Mouse (Mus musculus) gastrocnemius, postnatal 25 days (tissue): ENCODE measurements around the gene Hoxa3. TPM values are rescaled to one million over a fixed set of nuclear protein-coding genes. Genes with fewer than 3 reads are reported as not detected.

ENCODE experiments used
- DNase-seq: peaks from one replicate; pipeline ENCODE4 v3.0.0; 2022
- total RNA-seq, 2 experiments: library from RNA; stranded (reverse); gene quantifications; 1 replicate in 1 of 2; 2 replicates in 1 of 2; pipeline ENCODE4 v1.2.3; 2021

Gene Hoxa3
- total RNA-seq, 2 experiments from 2014 or later, result 2.4 to 3.3 TPM

GRCm38 (mm10) chr6:52219234-52219942 is 6.3 kb upstream of the Hoxa3 start:
- DNase-seq, result no peak

GRCm38 (mm10) chr6:52218643-52219215 is 5.6 kb upstream of the Hoxa3 start:
- DNase-seq, result no peak

- no peak for DNase-seq
Observed at GRCm38 (mm10) chr6:52217895-52218642, 4.9 kb upstream of the Hoxa3 start.

- DNase-seq, result peak; percentile 86
Observed at GRCm38 (mm10) chr6:52217459-52217768, 4.3 kb upstream of the Hoxa3 start.

- no peak for DNase-seq
Observed at GRCm38 (mm10) chr6:52216691-52217458, 3.7 kb upstream of the Hoxa3 start.

GRCm38 (mm10) chr6:52215771-52216535 is 2.8 kb upstream of the Hoxa3 start:
- DNase-seq, result no peak

- no peak for DNase-seq
Observed at GRCm38 (mm10) chr6:52215070-52215469, 1.9 kb upstream of the Hoxa3 start.

GRCm38 (mm10) chr6:52214271-52214670 is 1.1 kb upstream of the Hoxa3 start:
- no peak for DNase-seq

GRCm38 (mm10) chr6:52212556-52213118 is 499 bp downstream of the Hoxa3 start:
- no peak for DNase-seq

- no peak for DNase-seq
Observed at GRCm38 (mm10) chr6:52211961-52212360, 1.2 kb downstream of the Hoxa3 start.

- peak; percentile 78 for DNase-seq
Observed at GRCm38 (mm10) chr6:52211170-52211935, 1.8 kb downstream of the Hoxa3 start.

- no peak for DNase-seq
Observed at GRCm38 (mm10) chr6:52209685-52210046, 3.5 kb downstream of the Hoxa3 start.

- DNase-seq, result no peak
Observed at GRCm38 (mm10) chr6:52208868-52209684, 4.1 kb downstream of the Hoxa3 start.

GRCm38 (mm10) chr6:52208072-52208867 is 4.9 kb downstream of the Hoxa3 start, which contains the start of gene Hoxa6:
Hoxa6 (minus strand) TSS chr6:52208722.
- DNase-seq, result no peak

GRCm38 (mm10) chr6:52207684-52207976 is 5.5 kb downstream of the Hoxa3 start:
- DNase-seq, result no peak

- no peak for DNase-seq
Observed at GRCm38 (mm10) chr6:52206882-52207683, 6.1 kb downstream of the Hoxa3 start.

GRCm38 (mm10) chr6:52205638-52206621 is 7.2 kb downstream of the Hoxa3 start:
- no peak for DNase-seq
